8 mouse cellular contexts compared by ENCODE assay signal in genomic region chr11:109297710-109298375, GRCm38 (mm10). TPM values are rescaled to one million over a fixed set of nuclear protein-coding genes. Genes with fewer than 3 reads are reported as not detected.
DNase-seq lines count a peak whose midpoint lies in the region; ATAC-seq and TF ChIP-seq lines count a peak whose summit lies in the region.

Gene Rgs9 (minus strand): TSS chr11:109298129.

- WGBS in lung, adult 2 months, result 7% methylated on average over 37 of the region's 37 CpGs

- TF ChIP-seq POLR2A in lung, adult 2 months (IDR thresholded peaks at IDR 0.05; ENCODE audit: borderline replicate concordance, extremely low read depth, low read depth, low read length), result peak; percentile 49; the same call in 1 of the 2 replicates

- H3K4me1 ChIP-seq in lung, adult 2 months (ENCODE audit: control insufficient read depth, insufficient read depth, low read length), result no peaks in the 10 kb centered on the region

- H3K27ac ChIP-seq in layer of hippocampus, adult 2 months, result peak within 1 kb of the TSS; percentile 70

- peak; percentile 99 for TF ChIP-seq CTCF in layer of hippocampus, adult 2 months (conservative IDR thresholded peaks at IDR 0.05)
- TF ChIP-seq CTCF in lung, adult 2 months (IDR thresholded peaks at IDR 0.05; ENCODE audit: insufficient read depth, low read length), result peak; percentile 59

- peak within 1 kb of the TSS; percentile 76 for H3K4me3 ChIP-seq in layer of hippocampus, adult 2 months
- H3K4me3 ChIP-seq in lung, adult 2 months (replicated peaks; ENCODE audit: extremely low read depth, low read depth, low read length), result peak within 1 kb of the TSS; percentile 71

- ATAC-seq in neutrophil, adult 5-6 weeks (ENCODE audit: extremely low read depth, insufficient number of reproducible peaks, low FRiP score, poor library complexity, severe bottlenecking), result peak; percentile 89

- peak; percentile 59 for DNase-seq in MEL-GATA-1-ER (ENCODE audit: extremely low read depth, low read depth)
- DNase-seq in cerebellum, adult 9-10 months, result peak; percentile 95
- DNase-seq in forelimb bud, embryonic 11.5 days (ENCODE audit: low read depth, low spot score), result peak; percentile 91
- peak; percentile 95 for DNase-seq in heart, postnatal 4 days
- DNase-seq in layer of hippocampus, adult 2 months (ENCODE audit: low spot score in 2 of 2), result peak; percentile 88 to 91
- peak; percentile 88 for DNase-seq in lung, adult 2 months
- DNase-seq in testis, postnatal 14 days (ENCODE audit: low spot score), result peak; percentile 89

RNA-seq across cellular contexts. Expression of gene Rgs9, which starts in this region (rescaled TPM):
- total RNA-seq in heart, postnatal 4 days (2021), result 1 to 10 TPM in 1 of 2 experiments, under 1 TPM in 1; 0.79 to 1.6 TPM
- total RNA-seq in layer of hippocampus, adult 2 months (2021), result 10 to 100 TPM; 15.1 to 16.2 TPM
- polyA plus RNA-seq in lung, adult 2 months (2012; rRNA removed), result 10.7 and 11.5 TPM in 2 replicates
- 0.35 and 0.49 TPM in 2 replicates for total RNA-seq in neutrophil, adult 5-6 weeks (2017)

Comparison
In these comparisons a context has a peak if more than half of its experiments do, and no peak if none do; other contexts are left out.
1. Peak in every context shown above with its lines: DNase-seq, ATAC-seq, H3K4me3 ChIP-seq and H3K27ac ChIP-seq.
2. RNA of gene Rgs9 (total RNA-seq): 15.1 to 16.2 TPM in layer of hippocampus, adult 2 months; 0.79 to 1.6 TPM in heart, postnatal 4 days and 0.35 to 0.49 TPM in neutrophil, adult 5-6 weeks; every median in the first group is over 4 times any median in the second.
3. Peak in ATAC-seq in neutrophil, adult 5-6 weeks; RNA of the gene not detected or under 1 TPM.